Mouse (Mus musculus) liver, adult 2 months (tissue): ENCODE measurements around the gene Il4i1.

Experiments used
- CTCF ChIP-seq: fragments of 200-500 bp; IDR thresholded peaks from 2 replicates; pipeline ENCODE4 v1.5.1; 2011; ENCODE audit warnings: low read depth, low read length, control low read depth
- POLR2A ChIP-seq: fragments of 200-500 bp; IDR thresholded peaks from 2 replicates; pipeline ENCODE4 v1.6.1; 2011; ENCODE audit warnings: low read length, control low read depth; ENCODE audit not compliant: insufficient read depth; ENCODE audit errors: extremely low read depth

DNA sequence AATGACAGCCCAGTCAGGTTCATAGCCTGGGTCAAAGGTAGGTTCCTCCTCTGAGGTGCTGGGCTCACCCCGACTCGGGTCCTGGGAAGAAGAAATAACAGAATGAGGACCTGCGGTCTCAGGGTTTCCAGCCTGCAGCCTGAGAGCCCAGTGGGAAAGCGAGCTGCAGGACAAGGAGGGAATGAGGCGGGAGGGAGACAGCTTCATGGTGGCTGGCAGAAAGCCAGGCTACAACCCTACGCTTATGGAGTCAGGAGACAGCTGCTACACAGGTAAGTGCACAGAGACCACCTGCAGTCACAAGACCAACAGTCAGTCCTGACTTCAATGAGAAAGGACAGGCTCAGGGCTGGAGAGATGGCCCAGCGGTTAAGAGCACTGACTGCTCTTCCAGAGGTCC lies 30.6 kb downstream of the Il4i1 start:
- TF ChIP-seq CTCF (no peak), POLR2A (no peak)
